Mouse (Mus musculus): ENCODE data around the gene Parp11. TPM values are rescaled to one million over a fixed set of nuclear protein-coding genes. Genes with fewer than 3 reads are reported as not detected.

The Parp11 gene
- polyA plus RNA-seq, 1 experiment from 2014 or later = 5.7 TPM

- no peak overlapping the region for H3K4me2 ChIP-seq (ENCODE audit: low read depth, low read length)
- no peaks in the 10 kb centered on the region for H3K36me3 ChIP-seq (ENCODE audit: control insufficient read depth, insufficient read depth)
- no peak overlapping the region for H3K4me3 ChIP-seq (ENCODE audit: low read depth, low read length)
- ATAC-seq (ENCODE audit: low read depth) = peak; percentile 82
- H3K27me3 ChIP-seq (ENCODE audit: control insufficient read depth, insufficient read depth, low read depth, low read length) = no peaks in the 10 kb centered on the region
- H3K4me1 ChIP-seq (ENCODE audit: control insufficient read depth, low read depth, low read length) = peaks cover 11% of the 10 kb centered on the region
- no peaks in the 10 kb centered on the region for H3K9me3 ChIP-seq (replicated peaks; ENCODE audit: control insufficient read depth, low read length)
- H3K27ac ChIP-seq (ENCODE audit: low read length) = no peak overlapping the region
- WGBS (ENCODE audit: insufficient replicate concordance) = 30% methylated on average over 2 of the region's 2 CpGs
- H3K9ac ChIP-seq (ENCODE audit: low read depth, low read length) = no peak overlapping the region
Observed at GRCm38 (mm10) chr6:127529451-127529850, 82.8 kb downstream of the Parp11 start.

DNA sequence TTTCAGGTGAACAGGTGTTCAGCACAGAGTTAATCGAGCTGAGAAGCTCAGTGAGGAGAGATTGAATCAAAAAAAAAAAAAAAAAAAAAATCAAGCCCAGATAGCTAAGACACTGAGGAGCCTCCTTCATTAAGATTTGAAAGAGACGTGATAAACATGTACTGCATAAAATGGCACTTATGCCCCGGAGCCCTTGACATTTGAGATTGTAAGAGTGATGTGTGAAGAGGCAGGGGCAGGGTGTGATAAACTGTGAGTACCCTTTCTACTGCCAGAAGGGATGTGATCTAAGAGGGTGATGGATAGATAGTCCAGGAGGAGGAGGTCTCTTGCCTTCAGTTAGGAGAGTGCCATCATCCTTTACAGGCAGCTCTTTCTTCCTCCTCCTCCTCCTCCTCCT, 83.6 kb downstream of the Parp11 start:
- Histone ChIP-seq H3K9me3 (replicated peaks; ENCODE audit: control insufficient read depth, low read length) (no peaks in the 10 kb centered on the region), H3K4me3 (ENCODE audit: low read depth, low read length) (no peak overlapping the region), H3K4me1 (ENCODE audit: control insufficient read depth, low read depth, low read length) (peaks cover 11% of the 10 kb centered on the region), H3K27me3 (ENCODE audit: control insufficient read depth, insufficient read depth, low read depth, low read length) (no peaks in the 10 kb centered on the region), H3K4me2 (ENCODE audit: low read depth, low read length) (no peak overlapping the region), H3K27ac (ENCODE audit: low read length) (no peak overlapping the region), H3K9ac (ENCODE audit: low read depth, low read length) (no peak overlapping the region), H3K36me3 (ENCODE audit: control insufficient read depth, insufficient read depth) (no peaks in the 10 kb centered on the region)
- 40% methylated on average over 3 of the region's 3 CpGs for WGBS (ENCODE audit: insufficient replicate concordance)
- no peak for ATAC-seq (ENCODE audit: low read depth)

DNA sequence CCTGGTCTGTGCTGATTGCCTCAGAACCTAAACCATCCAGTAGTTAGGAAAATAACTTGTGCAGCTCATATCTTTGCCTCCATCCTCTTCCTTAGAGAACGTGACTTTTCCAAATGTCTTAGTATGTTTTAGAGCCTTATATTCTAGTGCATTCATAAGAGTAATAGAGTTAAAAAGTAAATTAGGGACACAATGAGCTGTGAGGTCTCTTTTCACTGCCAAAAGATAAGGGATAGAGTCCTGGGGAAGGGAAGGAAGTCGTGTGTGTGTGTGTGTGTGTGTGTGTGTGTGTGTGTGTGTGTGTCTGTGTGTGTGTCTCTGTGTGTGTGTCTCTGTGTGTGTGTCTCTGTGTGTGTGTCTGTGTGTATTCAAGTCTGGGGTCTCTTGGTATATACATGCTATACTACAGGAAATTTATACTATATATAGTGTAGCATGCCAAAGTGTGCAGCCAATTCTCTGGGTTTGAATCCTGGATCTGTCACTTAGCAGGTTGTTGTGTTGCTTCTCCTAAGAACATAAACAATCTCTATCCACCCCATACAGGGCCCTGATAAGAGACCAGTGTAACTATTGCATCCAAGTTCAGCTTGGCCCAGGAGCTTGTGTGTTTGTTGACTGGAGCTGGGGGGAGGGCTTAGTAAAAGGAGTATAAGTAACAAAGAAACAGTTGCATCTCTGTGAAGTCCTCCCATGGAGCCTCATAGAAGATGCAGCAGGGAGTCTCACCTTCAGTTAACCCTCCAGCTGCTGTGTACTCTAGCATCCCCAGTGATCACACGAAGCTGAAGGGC, 85.0 kb downstream of the Parp11 start:
- no peak overlapping the region for H3K27ac ChIP-seq (ENCODE audit: low read length)
- WGBS (ENCODE audit: insufficient replicate concordance) = 19% methylated on average over 3 of the region's 3 CpGs

DNA sequence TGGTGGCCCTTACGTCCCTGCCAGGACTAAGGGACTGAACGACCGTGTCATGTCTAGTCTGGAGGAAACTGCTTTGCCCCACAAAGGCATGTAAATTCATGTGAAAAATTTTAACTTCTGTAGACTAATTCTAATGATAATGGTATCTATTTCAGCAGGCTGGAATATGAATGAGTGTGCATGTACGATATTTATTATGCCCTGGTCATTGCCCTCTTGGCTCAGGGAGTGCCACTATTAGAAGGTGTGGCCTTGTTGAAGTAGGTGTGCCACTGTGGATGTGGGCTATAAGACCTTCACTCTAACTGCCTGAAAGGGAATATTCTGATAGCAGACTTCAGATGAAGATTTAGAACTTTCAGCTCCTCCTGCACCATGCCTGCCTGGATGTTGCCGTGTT, 85.7 kb downstream of the Parp11 start:
- Histone ChIP-seq H3K27me3 (ENCODE audit: control insufficient read depth, insufficient read depth, low read depth, low read length) (no peaks in the 10 kb centered on the region), H3K4me1 (ENCODE audit: control insufficient read depth, low read depth, low read length) (peaks cover 11% of the 10 kb centered on the region), H3K27ac (ENCODE audit: low read length) (no peak overlapping the region), H3K4me3 (ENCODE audit: low read depth, low read length) (no peak overlapping the region), H3K9me3 (replicated peaks; ENCODE audit: control insufficient read depth, low read length) (no peaks in the 10 kb centered on the region), H3K9ac (ENCODE audit: low read depth, low read length) (no peak overlapping the region), H3K4me2 (ENCODE audit: low read depth, low read length) (no peak overlapping the region), H3K36me3 (ENCODE audit: control insufficient read depth, insufficient read depth) (no peaks in the 10 kb centered on the region)
- WGBS (ENCODE audit: insufficient replicate concordance) = 59% methylated on average over 5 of the region's 5 CpGs
- no peak for ATAC-seq (ENCODE audit: low read depth)

More for the DNA sequence above, 85.0 kb downstream of the Parp11 start:
- H3K9ac ChIP-seq (ENCODE audit: low read depth, low read length) = no peak overlapping the region
- H3K36me3 ChIP-seq (ENCODE audit: control insufficient read depth, insufficient read depth) = no peaks in the 10 kb centered on the region
- H3K27me3 ChIP-seq (ENCODE audit: control insufficient read depth, insufficient read depth, low read depth, low read length) = no peaks in the 10 kb centered on the region
- H3K4me3 ChIP-seq (ENCODE audit: low read depth, low read length) = no peak overlapping the region
- no peak for ATAC-seq (ENCODE audit: low read depth)
- H3K9me3 ChIP-seq (replicated peaks; ENCODE audit: control insufficient read depth, low read length) = no peaks in the 10 kb centered on the region
- H3K4me1 ChIP-seq (ENCODE audit: control insufficient read depth, low read depth, low read length) = peaks cover 11% of the 10 kb centered on the region
- no peak overlapping the region for H3K4me2 ChIP-seq (ENCODE audit: low read depth, low read length)

- no peak for ATAC-seq (ENCODE audit: low read depth)
- no peak overlapping the region for H3K9ac ChIP-seq (ENCODE audit: low read depth, low read length)
- peaks cover 10% of the 10 kb centered on the region for H3K4me1 ChIP-seq (ENCODE audit: control insufficient read depth, low read depth, low read length)
- no peaks in the 10 kb centered on the region for H3K27me3 ChIP-seq (ENCODE audit: control insufficient read depth, insufficient read depth, low read depth, low read length)
- H3K9me3 ChIP-seq (replicated peaks; ENCODE audit: control insufficient read depth, low read length) = no peaks in the 10 kb centered on the region
- H3K27ac ChIP-seq (ENCODE audit: low read length) = no peak overlapping the region
- H3K4me3 ChIP-seq (ENCODE audit: low read depth, low read length) = no peak overlapping the region
- no peak overlapping the region for H3K4me2 ChIP-seq (ENCODE audit: low read depth, low read length)
- H3K36me3 ChIP-seq (ENCODE audit: control insufficient read depth, insufficient read depth) = no peaks in the 10 kb centered on the region
- WGBS (ENCODE audit: insufficient replicate concordance) = 54% methylated on average over 5 of the region's 5 CpGs
Observed at GRCm38 (mm10) chr6:127533766-127534165, 87.1 kb downstream of the Parp11 start.

DNA sequence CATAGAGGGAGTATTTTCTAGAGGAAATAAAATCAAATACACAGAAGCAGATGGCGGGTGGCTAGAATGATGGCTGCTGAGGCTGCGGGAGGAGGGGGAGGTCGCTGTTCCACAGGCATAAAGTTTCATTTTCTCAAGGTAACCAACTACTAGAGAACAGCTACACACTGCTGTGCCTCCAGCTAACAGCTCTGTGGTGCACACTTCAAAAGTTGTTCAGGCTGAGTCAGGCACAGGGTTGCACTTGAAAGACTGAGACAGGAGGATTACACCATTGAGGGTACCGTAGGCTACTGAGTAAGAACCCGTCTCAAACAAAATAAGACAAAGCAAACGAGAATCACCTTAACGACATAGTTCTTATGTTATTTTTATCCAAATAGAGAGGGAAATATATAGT, 90.4 kb downstream of the Parp11 start:
- no peak overlapping the region for H3K9ac ChIP-seq (ENCODE audit: low read depth, low read length)
- 66% methylated on average over 7 of the region's 7 CpGs for WGBS (ENCODE audit: insufficient replicate concordance)
- no peaks in the 10 kb centered on the region for H3K36me3 ChIP-seq (ENCODE audit: control insufficient read depth, insufficient read depth)
- no peak overlapping the region for H3K4me3 ChIP-seq (ENCODE audit: low read depth, low read length)
- H3K27me3 ChIP-seq (ENCODE audit: control insufficient read depth, insufficient read depth, low read depth, low read length) = no peaks in the 10 kb centered on the region
- no peak overlapping the region for H3K4me2 ChIP-seq (ENCODE audit: low read depth, low read length)
- H3K4me1 ChIP-seq (ENCODE audit: control insufficient read depth, low read depth, low read length) = no peaks in the 10 kb centered on the region
- H3K9me3 ChIP-seq (replicated peaks; ENCODE audit: control insufficient read depth, low read length) = no peaks in the 10 kb centered on the region
- ATAC-seq (ENCODE audit: low read depth) = no peak
- H3K27ac ChIP-seq (ENCODE audit: low read length) = no peak overlapping the region

DNA sequence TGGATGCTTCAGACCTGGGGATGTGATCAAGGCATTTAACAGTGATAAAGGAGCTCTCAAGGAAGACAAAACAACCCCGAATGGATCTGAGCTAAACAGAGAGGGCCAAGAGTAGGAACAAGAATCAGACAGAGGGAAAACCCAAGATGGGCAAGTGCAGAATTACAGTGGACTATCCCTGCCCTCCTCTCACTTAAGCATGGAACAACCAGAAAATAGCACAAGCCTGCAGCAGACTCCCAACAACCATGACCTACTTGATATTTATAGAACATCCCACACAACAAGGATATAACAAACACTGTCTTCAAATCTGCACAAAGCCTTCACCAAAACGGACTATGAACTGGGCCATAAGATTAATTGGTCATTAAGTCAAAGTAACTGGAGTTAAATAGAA, 91.5 kb downstream of the Parp11 start:
- WGBS (ENCODE audit: insufficient replicate concordance) = 46% methylated on average over 2 of the region's 2 CpGs

DNA sequence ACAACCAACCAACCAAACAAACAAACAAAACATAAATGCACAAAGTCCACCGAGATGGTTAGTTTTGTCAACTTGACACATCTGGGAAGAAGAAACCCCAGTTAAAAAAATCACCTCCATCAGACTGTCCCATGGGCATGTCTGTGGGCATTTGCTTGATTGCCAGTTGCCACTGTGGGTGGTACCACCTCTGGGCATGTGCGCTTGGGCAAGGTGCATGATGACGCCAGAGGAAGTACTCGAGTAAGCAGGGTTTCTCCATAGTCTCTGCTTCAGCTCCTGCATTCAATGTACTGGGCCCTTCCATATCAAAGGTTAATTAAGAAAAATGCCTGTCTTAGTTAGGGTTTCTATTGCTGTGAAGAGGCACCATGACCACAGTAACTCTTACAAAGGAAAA, 92.6 kb downstream of the Parp11 start:
- Histone ChIP-seq H3K9me3 (replicated peaks; ENCODE audit: control insufficient read depth, low read length) (no peaks in the 10 kb centered on the region), H3K4me2 (ENCODE audit: low read depth, low read length) (no peak overlapping the region), H3K27me3 (ENCODE audit: control insufficient read depth, insufficient read depth, low read depth, low read length) (no peaks in the 10 kb centered on the region), H3K4me3 (ENCODE audit: low read depth, low read length) (no peak overlapping the region), H3K36me3 (ENCODE audit: control insufficient read depth, insufficient read depth) (no peaks in the 10 kb centered on the region), H3K4me1 (ENCODE audit: control insufficient read depth, low read depth, low read length) (no peaks in the 10 kb centered on the region), H3K27ac (ENCODE audit: low read length) (no peak overlapping the region), H3K9ac (ENCODE audit: low read depth, low read length) (no peak overlapping the region)
- no peak for ATAC-seq (ENCODE audit: low read depth)
- WGBS (ENCODE audit: insufficient replicate concordance) = 65% methylated on average over 4 of the region's 4 CpGs

More for the DNA sequence above, 91.5 kb downstream of the Parp11 start:
- no peaks in the 10 kb centered on the region for H3K4me1 ChIP-seq (ENCODE audit: control insufficient read depth, low read depth, low read length)
- H3K4me2 ChIP-seq (ENCODE audit: low read depth, low read length) = no peak overlapping the region
- H3K9ac ChIP-seq (ENCODE audit: low read depth, low read length) = no peak overlapping the region
- ATAC-seq (ENCODE audit: low read depth) = no peak
- no peaks in the 10 kb centered on the region for H3K27me3 ChIP-seq (ENCODE audit: control insufficient read depth, insufficient read depth, low read depth, low read length)
- no peak overlapping the region for H3K4me3 ChIP-seq (ENCODE audit: low read depth, low read length)
- no peaks in the 10 kb centered on the region for H3K9me3 ChIP-seq (replicated peaks; ENCODE audit: control insufficient read depth, low read length)
- H3K36me3 ChIP-seq (ENCODE audit: control insufficient read depth, insufficient read depth) = no peaks in the 10 kb centered on the region
- H3K27ac ChIP-seq (ENCODE audit: low read length) = no peak overlapping the region

GRCm38 (mm10) chr6:127539659-127540058, 93.0 kb downstream of the Parp11 start:
- Histone ChIP-seq H3K27me3 (ENCODE audit: control insufficient read depth, insufficient read depth, low read depth, low read length) (no peaks in the 10 kb centered on the region), H3K27ac (ENCODE audit: low read length) (no peak overlapping the region), H3K9ac (ENCODE audit: low read depth, low read length) (no peak overlapping the region), H3K36me3 (ENCODE audit: control insufficient read depth, insufficient read depth) (no peaks in the 10 kb centered on the region), H3K4me1 (ENCODE audit: control insufficient read depth, low read depth, low read length) (no peaks in the 10 kb centered on the region), H3K4me3 (ENCODE audit: low read depth, low read length) (no peak overlapping the region), H3K9me3 (replicated peaks; ENCODE audit: control insufficient read depth, low read length) (no peaks in the 10 kb centered on the region), H3K4me2 (ENCODE audit: low read depth, low read length) (no peak overlapping the region)
- ATAC-seq (ENCODE audit: low read depth) = no peak
- WGBS (ENCODE audit: insufficient replicate concordance) = 43% methylated on average over 5 of the region's 5 CpGs

Measured in liver, embryonic 16.5 days (tissue).